Mouse (Mus musculus): ENCODE measurements at regions not wholly inside any gene's neighbourhood (a gene's known extent, or its start where the extent isn't known, plus 50 kb on each side); places are given as distances from the start of the nearest gene placed in this dataset.

DNA sequence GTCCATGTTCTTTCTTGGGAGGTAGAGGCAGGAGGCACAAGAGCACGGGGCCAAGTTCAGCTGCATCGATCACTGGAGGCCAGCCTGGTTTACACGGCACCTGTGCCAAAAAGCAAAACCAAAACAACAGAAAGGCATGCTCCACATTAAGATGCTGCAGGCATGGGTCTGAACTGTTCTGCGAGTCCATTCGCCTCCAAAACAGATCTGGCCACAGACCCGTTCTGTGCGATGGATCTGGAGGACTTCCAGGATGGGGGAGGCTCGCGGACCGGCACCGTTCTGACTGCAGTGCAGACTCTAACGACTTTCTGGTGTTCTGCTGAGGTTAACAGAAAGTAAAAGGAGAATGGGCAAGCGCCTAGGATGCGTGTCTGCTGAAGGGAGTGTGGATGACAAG, 52.3 kb downstream of the A230072I06Rik start:
- no peak overlapping the region for H3K4me2 ChIP-seq
- no peak overlapping the region for H3K4me3 ChIP-seq
- no peak overlapping the region for H3K27ac ChIP-seq (replicated peaks)
- H3K27me3 ChIP-seq (replicated peaks), result peaks cover 92% of the 10 kb centered on the region
- H3K4me1 ChIP-seq, result peaks cover 7% of the 10 kb centered on the region; the same call in 1 of the 2 replicates
- no peak overlapping the region for H3K9ac ChIP-seq
- no peak for ATAC-seq (ENCODE audit: extremely low read depth, insufficient number of reproducible peaks, low FRiP score, low TSS enrichment)
- H3K9me3 ChIP-seq, result no peaks in the 10 kb centered on the region
- whole genome bisulfite sequencing, result 73% methylated on average over 14 of the region's 14 CpGs
- no peaks in the 10 kb centered on the region for H3K36me3 ChIP-seq

DNA sequence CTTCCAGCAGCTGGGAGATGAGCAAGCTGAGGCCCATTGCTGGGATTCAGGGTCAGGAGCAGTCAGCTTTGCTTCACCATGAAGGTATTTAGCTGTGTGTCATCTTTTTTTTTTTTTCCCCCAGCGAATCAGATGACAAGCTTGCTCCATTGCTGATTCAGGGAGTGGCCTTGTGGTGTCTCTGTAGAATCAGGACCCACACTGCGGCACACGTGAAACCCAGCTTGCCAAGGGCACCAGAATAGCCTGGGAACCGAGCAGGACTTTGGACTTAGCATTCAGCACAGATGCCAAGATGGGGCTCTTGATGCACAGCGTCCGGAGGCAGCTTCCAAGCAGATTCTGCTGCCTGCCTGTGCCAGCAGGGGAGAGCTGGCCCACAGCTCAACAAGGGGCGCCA, 53.0 kb downstream of the A230072I06Rik start:
- H3K4me3 ChIP-seq, result no peak overlapping the region
- H3K9ac ChIP-seq, result no peak overlapping the region
- no peak for ATAC-seq (ENCODE audit: extremely low read depth, insufficient number of reproducible peaks, low FRiP score, low TSS enrichment)
- no peak overlapping the region for H3K27ac ChIP-seq (replicated peaks)
- H3K4me2 ChIP-seq, result no peak overlapping the region
- peaks cover 96% of the 10 kb centered on the region for H3K27me3 ChIP-seq (replicated peaks)
- H3K36me3 ChIP-seq, result no peaks in the 10 kb centered on the region
- H3K4me1 ChIP-seq, result peaks cover 7% of the 10 kb centered on the region; the same call in 1 of the 2 replicates
- WGBS, result 77% methylated on average over 7 of the region's 7 CpGs
- H3K9me3 ChIP-seq, result no peaks in the 10 kb centered on the region

DNA sequence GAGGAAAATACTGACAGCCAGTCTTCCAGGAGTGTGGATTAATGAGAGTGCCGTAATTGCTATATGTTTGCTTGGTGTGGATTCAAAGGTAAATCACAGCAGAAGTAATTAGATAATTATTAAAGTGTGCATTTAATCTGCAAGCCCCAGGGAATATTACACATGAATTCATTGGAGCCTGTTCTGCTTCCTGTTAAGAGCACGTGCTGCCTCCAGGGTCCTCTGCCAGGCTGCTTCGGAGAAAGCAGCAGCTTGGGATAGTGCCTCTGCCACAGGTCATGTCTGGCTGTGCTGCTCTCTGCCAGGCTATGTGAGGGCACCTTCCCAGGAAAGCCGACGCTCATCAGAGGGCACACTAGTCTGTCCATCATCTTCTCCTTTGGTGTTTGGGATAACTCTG, 55.5 kb downstream of the A230072I06Rik start:
- Histone ChIP-seq H3K4me1 (peaks cover 3% of the 10 kb centered on the region; the same call in 1 of the 2 replicates), H3K4me2 (no peak overlapping the region), H3K4me3 (no peak overlapping the region), H3K9ac (no peak overlapping the region), H3K36me3 (no peaks in the 10 kb centered on the region), H3K9me3 (no peaks in the 10 kb centered on the region), H3K27ac (replicated peaks) (no peak overlapping the region), H3K27me3 (replicated peaks) (peaks cover 81% of the 10 kb centered on the region)
- WGBS, result 69% methylated on average over 5 of the region's 5 CpGs
- no peak for ATAC-seq (ENCODE audit: extremely low read depth, insufficient number of reproducible peaks, low FRiP score, low TSS enrichment)

DNA sequence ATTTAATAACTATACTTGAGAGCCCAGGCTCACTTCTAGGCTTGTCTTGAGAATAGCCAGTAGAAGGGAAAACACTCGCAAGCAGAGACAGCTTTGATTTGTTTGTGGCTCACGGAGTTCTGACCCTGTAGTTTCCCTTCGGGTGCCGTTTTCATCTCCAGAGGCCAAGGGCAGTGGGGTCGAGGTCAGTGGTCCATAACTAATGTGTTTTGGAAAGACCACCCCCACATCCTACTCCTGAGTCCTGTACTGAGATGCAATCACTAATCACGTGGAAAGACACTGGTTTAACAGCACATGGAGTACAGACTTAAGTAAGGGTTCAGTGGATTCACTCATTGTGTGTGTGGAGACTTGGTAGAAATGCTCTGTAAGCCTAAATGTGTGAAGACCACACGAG, 56.0 kb downstream of the A230072I06Rik start:
- WGBS, result 61% methylated on average over 7 of the region's 7 CpGs
- Histone ChIP-seq H3K4me3 (no peak overlapping the region), H3K27ac (replicated peaks) (no peak overlapping the region), H3K36me3 (no peaks in the 10 kb centered on the region), H3K9ac (no peak overlapping the region), H3K9me3 (no peaks in the 10 kb centered on the region), H3K4me1 (peaks cover 3% of the 10 kb centered on the region; the same call in 1 of the 2 replicates), H3K4me2 (no peak overlapping the region), H3K27me3 (replicated peaks) (peaks cover 76% of the 10 kb centered on the region)
- no peak for ATAC-seq (ENCODE audit: extremely low read depth, insufficient number of reproducible peaks, low FRiP score, low TSS enrichment)

DNA sequence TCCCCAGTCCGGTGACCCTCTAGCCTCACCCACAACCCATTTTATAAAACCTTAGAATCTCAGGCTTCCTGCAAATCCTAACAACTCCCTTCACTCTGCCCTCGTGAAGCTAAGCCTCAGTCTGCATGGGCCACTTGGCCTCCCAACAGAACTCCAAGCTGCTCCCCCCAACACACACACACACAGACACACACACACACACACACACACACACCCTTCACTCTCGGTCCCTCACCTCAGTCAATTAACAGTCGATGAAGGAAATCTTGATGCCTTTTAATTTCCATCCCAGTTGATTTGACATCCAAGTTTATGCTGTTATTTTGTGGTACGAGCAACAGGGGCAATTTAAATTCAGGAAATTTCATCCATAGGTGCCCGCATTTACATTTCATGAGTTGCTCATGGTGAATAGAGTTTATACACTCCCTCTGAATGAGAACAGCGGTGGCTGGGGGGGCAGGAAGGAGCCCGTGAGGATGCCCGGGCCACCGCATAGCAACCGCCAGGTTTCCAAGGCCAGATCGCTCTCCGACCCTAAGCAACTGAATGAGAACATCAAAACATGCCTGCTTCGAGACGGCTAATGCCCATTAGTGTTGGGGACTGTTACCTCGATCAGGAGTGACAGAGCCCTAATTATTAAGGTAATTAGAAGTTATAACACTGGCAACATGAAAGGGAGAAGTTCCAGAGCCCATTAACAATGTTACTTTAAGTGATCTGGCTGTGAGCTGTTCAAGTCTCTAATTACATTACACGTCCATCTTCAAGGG, 55.8 kb upstream of the Sox1 start:
- no peak overlapping the region for H3K4me2 ChIP-seq
- H3K4me3 ChIP-seq, result no peak overlapping the region
- H3K36me3 ChIP-seq, result no peaks in the 10 kb centered on the region
- H3K4me1 ChIP-seq, result no peaks in the 10 kb centered on the region
- H3K9me3 ChIP-seq, result no peaks in the 10 kb centered on the region
- peaks cover 42% of the 10 kb centered on the region for H3K27me3 ChIP-seq (replicated peaks)
- no peak overlapping the region for H3K27ac ChIP-seq (replicated peaks)
- ATAC-seq (ENCODE audit: extremely low read depth, insufficient number of reproducible peaks, low FRiP score, low TSS enrichment), result no peak
- 76% methylated on average over 17 of the region's 17 CpGs for WGBS
- no peak overlapping the region for H3K9ac ChIP-seq

DNA sequence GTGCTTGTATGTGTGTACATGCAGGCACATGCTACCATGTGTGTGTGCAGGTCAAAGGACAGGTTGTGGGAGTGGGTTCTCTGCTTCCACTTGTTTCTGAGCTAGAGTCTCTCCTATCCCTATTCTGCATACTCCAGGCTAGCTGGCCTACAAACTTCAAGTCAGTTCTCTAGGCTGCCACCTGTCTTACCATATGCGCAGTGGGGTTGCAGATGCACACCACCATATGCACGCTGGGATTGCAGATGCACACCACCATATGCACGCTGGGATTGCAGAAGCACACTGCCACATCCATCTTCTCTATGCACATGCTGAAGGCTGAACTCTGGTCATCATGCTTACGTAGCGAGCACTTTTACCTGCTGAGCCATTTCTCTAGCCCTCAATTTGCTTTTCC, 54.1 kb upstream of the Sox1 start:
- no peak overlapping the region for H3K4me3 ChIP-seq
- no peaks in the 10 kb centered on the region for H3K36me3 ChIP-seq
- H3K9ac ChIP-seq, result no peak overlapping the region
- ATAC-seq (ENCODE audit: extremely low read depth, insufficient number of reproducible peaks, low FRiP score, low TSS enrichment), result no peak
- no peak overlapping the region for H3K4me2 ChIP-seq
- H3K9me3 ChIP-seq, result no peaks in the 10 kb centered on the region
- peaks cover 28% of the 10 kb centered on the region; the same call in 1 of the 2 replicates for H3K27me3 ChIP-seq (replicated peaks)
- H3K4me1 ChIP-seq, result no peaks in the 10 kb centered on the region
- H3K27ac ChIP-seq (replicated peaks), result no peak overlapping the region
- 86% methylated on average over 5 of the region's 5 CpGs for WGBS
